Mouse (Mus musculus) embryonic facial prominence, embryonic 11.5 days (tissue): ENCODE measurements around the gene Tmprss11d. TPM values are rescaled to one million over a fixed set of nuclear protein-coding genes. Genes with fewer than 3 reads are reported as not detected.
"Not testable (repeated sequence)": the region's sequence is repeated elsewhere in the genome, so short reads cannot be mapped to it uniquely, and the experiment has no call there.

Experiments
- ATAC-seq: fragments of 200-750 bp; cut with Nextera tagmentation; replicated peaks from 2 replicates; pipeline ENCODE4 v1.8.0; 2017; ENCODE audit warnings: low read depth; ENCODE audit not compliant: insufficient number of reproducible peaks, low FRiP score, low TSS enrichment
- DNase-seq: peaks from one replicate; pipeline ENCODE4 v3.0.0-alpha.2; 2015; ENCODE audit warnings: low spot score
- H3K27ac ChIP-seq: fragments of 300-500 bp; sonication (generic); replicated peaks from 2 replicates; pipeline ENCODE4 v1.5.1; 2014; ENCODE audit warnings: mild to moderate bottlenecking, low read depth, low read length, control low read depth
- H3K27me3 ChIP-seq: fragments of 300-500 bp; sonication (generic); 2 replicates; pipeline ENCODE4 v1.6.1; 2014; ENCODE audit warnings: mild to moderate bottlenecking, low read length, moderate library complexity, mixed read lengths; ENCODE audit not compliant: control insufficient read depth, insufficient read depth
- H3K36me3 ChIP-seq: fragments of 300-500 bp; sonication (generic); replicated peaks from 2 replicates; pipeline ENCODE4 v1.6.1; 2014; ENCODE audit warnings: low read depth, mild to moderate bottlenecking, low read length, moderate library complexity, mixed read lengths; ENCODE audit not compliant: control insufficient read depth, insufficient read depth
- H3K4me1 ChIP-seq: fragments of 300-500 bp; sonication (generic); 2 replicates; pipeline ENCODE4 v1.6.1; 2014; ENCODE audit warnings: low read length, mixed read lengths; ENCODE audit not compliant: control insufficient read depth, insufficient read depth
- H3K4me2 ChIP-seq: fragments of 300-500 bp; sonication (generic); 2 replicates; pipeline ENCODE4 v1.6.1; 2014; ENCODE audit warnings: low read depth, mild to moderate bottlenecking, control low read depth, low read length, moderate library complexity
- H3K4me3 ChIP-seq: fragments of 300-500 bp; sonication (generic); 2 replicates; pipeline ENCODE4 v1.5.1; 2014; ENCODE audit warnings: low read depth, low read length, control low read depth
- H3K9ac ChIP-seq: fragments of 300-500 bp; sonication (generic); replicated peaks from 2 replicates; pipeline ENCODE4 v1.6.1; 2014; ENCODE audit warnings: mild to moderate bottlenecking, control low read depth, low read length
- H3K9me3 ChIP-seq: fragments of 300-500 bp; sonication (generic); replicated peaks from 2 replicates; pipeline ENCODE4 v1.6.1; 2016; ENCODE audit warnings: mild to moderate bottlenecking, low read length, inconsistent platforms, mixed read lengths; ENCODE audit not compliant: control insufficient read depth
- WGBS: fragments of 180-500 bp; shearing (Covaris S2); extraction: QIAGEN DNeasy Blood & Tissue Kit; methylation state at CpG from one replicate; pipeline ENCODE4 v1.1.7; 2014; 5-methylcytosine and 5-hydroxymethylcytosine counted together
- polyA plus RNA-seq: library from polyadenylated mRNA; unstranded; fragments of >200 nt; fragmentation: Nextera tagmentation; extraction: Ambion mirVana; gene quantifications from 2 replicates; pipeline ENCODE4 v1.2.1, GENCODE M21; 2014

The Tmprss11d gene
- polyA plus RNA-seq, 1 experiment from 2014 or later: not detected

DNA sequence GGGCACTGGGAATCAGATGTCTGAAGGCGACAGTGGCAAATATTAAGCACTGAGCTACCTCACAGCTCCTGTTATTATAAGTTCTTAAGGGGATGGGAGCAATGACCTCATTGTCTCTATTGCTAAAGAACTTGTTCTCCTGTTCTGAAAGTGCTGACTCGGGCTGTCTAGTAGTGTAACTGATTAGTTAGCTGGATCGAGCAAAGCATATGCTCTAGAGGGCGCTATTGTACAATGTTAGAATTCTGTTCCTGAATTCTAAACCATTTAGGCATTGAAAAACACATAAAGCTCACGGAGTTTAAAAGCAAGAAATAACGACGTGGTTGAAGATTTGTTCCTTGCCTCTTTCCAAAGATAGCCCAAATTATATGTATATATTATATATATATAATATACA lies 20.3 kb downstream of the Tmprss11d start:
- ATAC-seq (no peak), DNase-seq (peak; percentile 84)
- Histone ChIP-seq H3K4me2 (no peak overlapping the region), H3K27me3 (no peaks in the 10 kb centered on the region), H3K27ac (no peak overlapping the region), H3K9me3 (no peaks in the 10 kb centered on the region), H3K9ac (no peak overlapping the region), H3K4me3 (no peak overlapping the region), H3K4me1 (no peaks in the 10 kb centered on the region), H3K36me3 (no peaks in the 10 kb centered on the region)
- WGBS: 24% methylated on average over 7 of the region's 7 CpGs

DNA sequence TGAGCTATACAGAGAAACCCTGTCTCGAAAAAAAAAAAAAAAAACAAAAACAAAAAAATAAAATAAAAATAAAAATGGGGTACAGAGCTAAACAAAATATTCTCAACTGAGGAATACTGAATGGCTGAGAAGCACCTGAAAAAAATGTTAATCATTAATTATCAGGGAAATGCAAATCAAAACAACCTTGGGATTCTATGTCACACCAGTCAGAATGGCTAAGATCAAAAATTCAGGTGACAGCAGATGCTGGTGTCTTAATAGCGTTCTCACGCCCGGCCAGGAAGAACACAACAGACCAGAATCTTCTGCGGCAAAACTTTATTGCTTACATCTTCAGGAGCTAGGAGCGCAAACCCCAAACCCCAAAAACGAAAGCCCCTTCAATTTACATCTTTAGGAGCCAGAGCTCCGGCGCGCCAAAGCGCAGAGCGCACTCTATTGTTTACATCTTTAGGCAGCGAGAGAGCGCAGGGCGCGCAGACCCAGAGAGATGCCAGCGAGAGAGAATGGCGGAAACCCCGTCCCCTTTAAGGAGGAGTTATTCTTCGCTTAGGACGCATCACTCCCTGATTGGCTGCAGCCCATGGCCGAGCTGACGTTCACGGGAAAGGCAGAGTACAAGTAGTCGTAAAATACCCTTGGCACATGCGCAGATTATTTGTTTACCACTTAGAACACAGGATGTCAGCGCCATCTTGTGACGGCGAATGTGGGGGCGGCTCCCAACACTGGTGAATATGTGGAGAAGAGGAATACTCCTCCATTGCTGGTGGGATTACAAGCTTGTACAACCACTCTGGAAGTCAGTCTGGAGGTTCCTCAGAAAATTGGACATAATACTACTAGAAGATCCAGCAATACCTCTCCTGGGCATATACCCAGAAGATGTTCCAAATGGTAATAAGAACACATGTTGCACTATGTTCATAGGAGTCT lies 54.9 kb downstream of the Tmprss11d start:
- H3K27me3 ChIP-seq, H3K4me2 ChIP-seq, H3K27ac ChIP-seq, H3K4me1 ChIP-seq, H3K36me3 ChIP-seq, DNase-seq, H3K9me3 ChIP-seq, H3K9ac ChIP-seq: not testable (repeated sequence)
- H3K4me3 ChIP-seq: peak overlapping the region; percentile 14; the same call in 1 of the 2 replicates
- 39% methylated on average over 25 of the region's 30 CpGs for WGBS
- 0 out of 2 replicates have a peak, but pooled peaks have one; percentile 18 for ATAC-seq

DNA sequence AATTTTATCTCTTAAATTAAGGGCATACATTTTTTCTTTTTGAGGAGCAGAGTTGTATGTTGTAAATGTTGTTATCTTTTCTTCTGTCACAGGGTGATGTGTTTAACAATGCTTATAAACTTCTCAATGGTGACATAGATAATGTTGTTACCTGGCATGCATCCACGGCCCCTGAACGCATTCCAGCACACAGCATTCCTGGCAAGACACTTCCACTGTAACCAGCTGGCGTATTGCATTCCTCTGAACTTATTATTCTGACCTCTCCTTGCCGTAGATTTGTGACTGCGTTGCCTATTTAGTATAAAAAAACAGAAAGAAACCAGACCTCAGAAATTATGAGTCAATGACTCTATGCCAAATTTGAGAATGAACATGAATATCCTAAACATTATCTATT lies 67.1 kb downstream of the Tmprss11d start:
- WGBS: 82% methylated on average over 5 of the region's 5 CpGs
- DNase-seq: no peak
- H3K4me2 ChIP-seq: no peak overlapping the region
- H3K9me3 ChIP-seq: no peaks in the 10 kb centered on the region
- H3K36me3 ChIP-seq: no peaks in the 10 kb centered on the region
- H3K27ac ChIP-seq: no peak overlapping the region
- H3K4me3 ChIP-seq: no peak overlapping the region
- H3K27me3 ChIP-seq: no peaks in the 10 kb centered on the region
- no peak for ATAC-seq
- no peak overlapping the region for H3K9ac ChIP-seq
- H3K4me1 ChIP-seq: no peaks in the 10 kb centered on the region

DNA sequence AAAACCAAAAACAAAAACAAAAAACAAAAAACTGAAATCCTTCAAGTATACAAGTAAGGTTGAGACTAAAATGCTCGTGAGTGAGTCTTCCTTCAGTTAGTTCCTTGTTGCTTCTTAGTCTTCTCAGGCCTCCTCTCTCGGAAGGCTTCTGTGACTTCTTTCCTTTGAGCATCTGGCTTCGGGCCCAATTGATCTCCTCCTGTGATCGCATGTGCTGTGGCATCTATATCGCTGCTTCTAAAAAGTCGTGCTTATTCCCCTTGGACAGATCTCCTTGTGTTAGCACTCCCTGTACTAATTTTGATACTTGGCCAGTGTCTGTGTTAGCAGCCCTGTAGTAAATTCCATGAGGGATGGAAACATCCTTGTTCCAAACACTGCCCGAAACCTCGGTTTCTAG lies 69.3 kb downstream of the Tmprss11d start:
- no peaks in the 10 kb centered on the region for H3K36me3 ChIP-seq
- no peak overlapping the region for H3K4me2 ChIP-seq
- no peak overlapping the region for H3K27ac ChIP-seq
- DNase-seq (no peak), ATAC-seq (no peak)
- no peaks in the 10 kb centered on the region for H3K9me3 ChIP-seq
- WGBS: 81% methylated on average over 8 of the region's 8 CpGs
- H3K27me3 ChIP-seq: no peaks in the 10 kb centered on the region
- no peak overlapping the region for H3K4me3 ChIP-seq
- H3K4me1 ChIP-seq: no peaks in the 10 kb centered on the region
- H3K9ac ChIP-seq: no peak overlapping the region

GRCm38 (mm10) chr5:86289208-86289607 lies 84.0 kb downstream of the Tmprss11d start, which contains the start of gene Tmprss11c:
Gene Tmprss11c, minus strand, starts transcription at chr5:86289308.
- H3K9me3 ChIP-seq: no peaks in the 10 kb centered on the region
- H3K9ac ChIP-seq: no peak within 1 kb of the TSS
- no peaks in the 10 kb centered on the region for H3K36me3 ChIP-seq
- ATAC-seq: no peak
- H3K27me3 ChIP-seq: no peaks in the 10 kb centered on the region
- no peak within 1 kb of the TSS for H3K4me3 ChIP-seq
- WGBS: 86% methylated on average over 4 of the region's 4 CpGs
- H3K27ac ChIP-seq: no peak within 1 kb of the TSS
- DNase-seq: no peak
- no peak within 1 kb of the TSS for H3K4me2 ChIP-seq
- no peaks in the 10 kb centered on the region for H3K4me1 ChIP-seq

Other genes starting within 250 kb of the Tmprss11d start
- 24.8 and 27.4 TPM in 2 replicates for gene Uba6, start 200.6 kb downstream of the Tmprss11d start, polyA plus RNA-seq
- gene Gnrhr, start 175.5 kb downstream of the Tmprss11d start, polyA plus RNA-seq: not detected in 2 replicates
- gene Tmprss11c, start 84.1 kb downstream of the Tmprss11d start, polyA plus RNA-seq: not detected in 2 replicates
- 0.13 TPM in 1 of 2 replicates, not detected in the other for gene Tmprss11a, start 95.6 kb upstream of the Tmprss11d start, polyA plus RNA-seq
- gene Tmprss11g, start 145.2 kb upstream of the Tmprss11d start, polyA plus RNA-seq: 0.07 TPM in 1 of 2 replicates, not detected in the other